Mouse (Mus musculus): ENCODE results near the gene Fuca2.

- TF ChIP-seq CTCF (IDR thresholded peaks at IDR 0.05; ENCODE audit: insufficient read depth, low read length), result no peak
- no peak for TF ChIP-seq POLR2A (IDR thresholded peaks at IDR 0.05; ENCODE audit: borderline replicate concordance, extremely low read depth, low read depth, low read length)
Observed at GRCm38 (mm10) chr10:13451640-13452039, 47.7 kb upstream of the Fuca2 start.
